Mouse (Mus musculus): Measurements from ENCODE around the gene Enpp5.

Enpp5 gene

GRCm38 (mm10) chr17:44078631-44079350 lies at the start of gene Enpp5:
Gene Enpp5 (plus strand): TSS chr17:44078813.
- DNase-seq: peak; percentile 86 to 91

GRCm38 (mm10) chr17:44029616-44030015 lies 49.0 kb upstream of the Enpp5 start:
- DNase-seq: no peak

GRCm38 (mm10) chr17:44030776-44031587 lies 47.6 kb upstream of the Enpp5 start:
- DNase-seq: peak in 1 of 2 experiments; percentile 3

DNA sequence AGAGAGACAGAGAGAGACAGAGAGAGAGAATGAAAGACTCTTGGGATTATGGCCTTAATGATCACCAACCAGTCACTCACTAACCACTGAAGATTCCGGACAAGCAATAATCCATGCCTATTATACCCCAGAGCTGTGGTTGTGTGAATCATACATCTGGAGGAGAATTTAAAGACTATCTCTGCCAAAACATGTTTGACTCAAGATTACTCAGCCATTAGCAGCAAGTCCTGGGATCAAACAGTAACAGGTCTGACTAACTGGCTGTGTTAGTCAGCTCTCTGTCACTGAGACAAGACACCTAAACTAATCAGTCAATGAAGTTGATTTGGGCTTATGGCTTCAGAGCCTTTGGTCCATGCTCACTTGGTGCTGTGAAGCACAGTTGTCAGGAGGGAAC lies 43.6 kb upstream of the Enpp5 start:
- no peak for DNase-seq

DNA sequence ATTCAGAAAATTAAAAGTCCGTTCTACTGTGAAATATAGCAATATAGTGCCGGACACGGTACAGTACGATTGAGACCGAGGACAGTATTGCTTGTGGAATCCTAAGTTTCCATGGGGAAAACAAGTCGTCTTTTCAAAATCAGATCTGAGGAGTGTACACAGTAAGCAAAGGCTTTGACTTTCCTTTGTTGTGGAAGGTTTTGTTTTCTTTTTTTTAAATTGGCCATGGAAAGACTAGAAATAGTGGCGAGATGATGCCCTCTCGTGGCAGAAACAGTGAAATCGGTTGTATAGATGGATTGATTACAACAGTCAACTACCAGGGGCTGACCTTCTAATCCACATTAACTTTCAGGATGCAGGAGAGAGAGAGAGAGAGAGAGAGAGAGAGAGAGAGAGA lies 40.0 kb upstream of the Enpp5 start:
- DNase-seq: peak; percentile 66 to 69

- DNase-seq: no peak
Measured at GRCm38 (mm10) chr17:44040449-44040848, 38.2 kb upstream of the Enpp5 start.

DNA sequence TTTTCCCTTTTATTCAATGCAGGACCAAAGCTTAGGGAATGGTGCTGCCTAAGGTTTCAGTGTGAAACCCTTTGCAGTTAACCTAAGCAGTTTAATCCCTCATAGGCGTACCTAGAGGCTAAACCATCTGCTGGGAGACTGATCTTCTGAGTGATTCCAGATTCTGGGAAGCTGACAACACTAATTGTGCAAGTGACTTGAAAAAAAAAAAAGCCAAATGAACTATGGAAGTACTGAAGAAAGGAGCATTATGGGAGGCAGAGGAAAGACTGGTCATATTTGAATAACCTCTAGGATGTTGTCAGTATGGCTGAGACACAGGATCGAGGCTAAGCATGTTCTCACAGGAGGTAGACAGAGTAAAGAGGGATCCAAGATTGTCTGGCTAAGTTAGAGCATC lies 36.3 kb upstream of the Enpp5 start:
- DNase-seq: no peak

DNA sequence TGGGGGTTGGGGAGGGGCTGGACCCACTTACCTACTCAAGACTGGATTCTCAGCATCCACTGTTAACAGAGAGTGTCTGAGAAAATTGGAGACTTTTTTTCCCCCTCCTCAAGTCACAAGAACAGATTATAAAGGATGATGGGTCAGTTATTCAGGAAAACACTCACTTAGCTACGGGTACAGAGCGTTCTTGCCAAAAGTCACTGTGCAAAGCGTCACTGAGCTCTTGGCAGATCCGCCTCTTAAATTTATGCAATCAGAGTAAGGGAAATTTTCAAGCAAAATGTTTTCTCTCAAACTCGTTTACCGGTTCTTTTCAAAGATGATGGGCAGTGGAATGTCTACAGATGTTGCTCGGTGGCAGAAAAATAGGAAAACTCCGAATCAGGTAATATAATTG lies 35.8 kb upstream of the Enpp5 start:
- no peak for DNase-seq

- no peak for DNase-seq
Measured at GRCm38 (mm10) chr17:44053427-44053826, 25.2 kb upstream of the Enpp5 start.

DNA sequence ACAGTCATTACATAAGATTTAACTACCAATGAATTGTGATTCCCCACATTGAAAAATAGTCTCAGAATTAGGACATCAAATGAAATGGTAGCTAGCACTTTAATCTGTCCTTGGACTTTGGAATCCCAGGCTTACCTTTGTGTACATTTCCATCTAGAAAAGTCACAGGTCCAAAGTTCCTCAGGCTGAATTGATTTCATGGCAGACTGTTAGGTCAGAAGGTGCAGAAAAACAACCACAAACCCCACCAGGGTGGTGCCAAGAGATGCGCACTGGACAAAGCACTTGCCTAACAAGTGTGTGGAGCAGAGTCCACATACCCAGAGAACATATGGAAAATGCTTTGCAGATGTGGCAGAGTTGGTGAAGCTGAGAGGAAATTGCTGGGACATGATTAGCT lies 21.5 kb upstream of the Enpp5 start:
- DNase-seq: no peak

DNA sequence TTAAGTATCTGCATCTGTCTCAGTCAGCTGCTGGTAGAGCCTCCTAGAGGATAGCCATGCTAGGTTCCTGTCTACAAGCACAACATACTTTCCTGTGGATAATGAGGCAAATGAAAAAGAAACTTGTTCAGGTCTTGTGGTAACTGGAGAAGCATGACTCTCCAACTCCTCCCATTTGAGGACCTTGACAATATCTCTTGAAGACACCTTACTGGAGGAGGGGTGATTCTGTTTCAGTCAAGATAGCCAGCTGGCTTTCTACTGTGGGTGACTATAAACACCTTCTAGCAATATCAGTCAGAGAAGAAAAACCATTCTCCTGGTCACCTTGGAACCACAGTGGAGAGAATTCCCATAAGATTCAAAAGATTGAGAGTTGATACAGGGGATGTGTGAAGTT lies 20.5 kb upstream of the Enpp5 start:
- no peak for DNase-seq

DNA sequence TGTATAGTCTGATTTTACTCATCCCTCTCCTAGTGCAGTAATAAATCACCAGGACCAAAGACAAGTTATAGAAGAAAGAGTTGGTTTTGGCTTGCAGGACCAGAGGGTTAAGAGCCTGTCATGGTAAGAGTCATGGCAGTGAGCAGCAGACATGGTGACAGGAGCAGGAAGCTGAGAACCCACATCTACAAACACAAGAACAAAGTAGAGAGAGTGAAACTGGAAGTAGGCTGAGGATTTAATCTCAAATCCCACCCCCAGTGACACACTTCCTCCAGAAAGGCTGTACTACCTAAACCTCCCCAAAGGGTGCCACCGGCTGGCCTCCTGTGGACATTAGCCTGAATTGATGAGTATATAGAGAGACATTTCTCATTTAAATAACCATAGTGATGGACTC lies 17.8 kb upstream of the Enpp5 start:
- no peak for DNase-seq

GRCm38 (mm10) chr17:44061289-44061890 lies 17.2 kb upstream of the Enpp5 start:
- DNase-seq: peak; percentile 13 to 46

DNA sequence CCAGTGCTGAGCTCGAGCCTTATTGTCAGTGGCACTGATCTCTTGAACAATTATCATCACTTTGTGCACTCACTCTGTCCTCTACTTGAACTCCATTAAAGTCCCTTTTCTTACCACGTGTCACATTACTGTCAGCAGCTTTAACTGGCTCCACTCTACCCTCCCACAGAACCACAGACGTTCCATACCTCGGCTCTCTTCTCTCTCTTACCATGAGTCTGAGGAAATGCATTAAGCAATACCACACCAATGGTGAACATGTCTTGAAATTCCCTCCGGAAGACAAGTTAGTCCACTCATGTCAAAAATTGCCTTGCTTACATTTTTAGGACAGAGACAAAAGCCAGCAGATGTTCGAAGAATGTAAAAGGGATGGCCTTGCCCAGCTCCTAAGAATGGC lies 9.7 kb upstream of the Enpp5 start:
- DNase-seq: no peak

DNA sequence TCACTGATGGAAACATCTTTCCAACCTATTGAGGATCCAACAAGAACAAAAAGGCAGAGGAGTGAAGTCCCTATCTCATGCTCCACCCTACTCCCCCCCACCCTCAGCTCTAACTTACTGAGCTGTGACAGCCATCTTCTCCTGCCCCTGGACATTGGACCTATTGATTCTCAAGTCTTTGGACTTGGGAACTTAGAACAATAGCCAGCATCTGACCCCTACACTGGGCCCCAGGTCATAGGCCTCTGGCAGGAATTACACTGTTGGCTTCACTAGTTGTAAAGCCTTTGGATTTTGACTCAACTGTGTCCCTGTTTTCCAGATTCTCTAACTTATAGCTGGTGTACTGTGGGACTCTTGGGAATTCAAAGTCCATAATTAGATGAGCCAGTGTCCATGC lies 6.9 kb upstream of the Enpp5 start:
- no peak for DNase-seq

GRCm38 (mm10) chr17:44075601-44076000 lies 3.0 kb upstream of the Enpp5 start:
- no peak for DNase-seq

- DNase-seq: peak; percentile 21 to 45
Measured at GRCm38 (mm10) chr17:44076051-44076680, 2.4 kb upstream of the Enpp5 start.

GRCm38 (mm10) chr17:44077146-44077842 lies 1.3 kb upstream of the Enpp5 start:
- DNase-seq: no peak

- DNase-seq: no peak
Measured at GRCm38 (mm10) chr17:44077843-44078160, 811 bp upstream of the Enpp5 start.

DNA sequence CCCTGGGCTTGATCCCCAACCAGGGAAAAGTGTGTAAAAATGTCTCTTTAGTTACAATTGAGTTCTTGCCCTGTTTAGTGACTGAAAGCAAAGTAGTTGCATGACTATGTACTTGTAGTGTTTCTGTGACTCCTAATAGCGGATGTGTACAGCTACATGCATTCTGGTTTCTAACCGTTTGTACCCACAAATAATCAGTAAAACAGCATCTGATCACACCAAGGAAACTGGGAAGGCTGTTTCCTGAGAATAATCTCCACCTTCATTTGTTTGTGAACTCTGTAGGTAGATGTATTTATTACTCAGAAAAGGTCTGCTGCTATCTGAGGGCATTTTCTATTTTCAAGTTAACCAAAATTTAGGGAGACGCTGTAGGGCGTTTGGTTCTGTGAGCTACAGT lies 4.5 kb downstream of the Enpp5 start:
- no peak for DNase-seq

DNA sequence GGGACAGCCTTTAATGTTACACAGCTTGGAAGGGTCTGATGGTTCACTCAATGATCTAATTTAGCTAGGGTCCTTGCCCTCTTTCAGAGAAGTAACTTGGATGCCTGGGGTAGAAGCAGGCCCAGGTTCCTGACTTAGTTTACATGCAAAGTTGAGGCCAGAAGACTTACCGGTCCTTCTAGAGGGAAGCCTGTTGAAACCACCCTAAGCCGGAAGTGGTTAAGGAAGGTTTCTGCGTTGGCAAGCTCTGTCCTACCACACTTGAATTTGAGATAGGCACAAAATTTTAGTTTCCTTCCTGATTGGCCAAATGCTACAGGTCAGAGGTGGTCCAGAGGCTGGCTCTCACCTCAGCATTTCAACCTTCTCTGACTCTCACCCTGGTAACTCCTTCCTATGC lies 9.6 kb downstream of the Enpp5 start:
- no peak for DNase-seq

DNA sequence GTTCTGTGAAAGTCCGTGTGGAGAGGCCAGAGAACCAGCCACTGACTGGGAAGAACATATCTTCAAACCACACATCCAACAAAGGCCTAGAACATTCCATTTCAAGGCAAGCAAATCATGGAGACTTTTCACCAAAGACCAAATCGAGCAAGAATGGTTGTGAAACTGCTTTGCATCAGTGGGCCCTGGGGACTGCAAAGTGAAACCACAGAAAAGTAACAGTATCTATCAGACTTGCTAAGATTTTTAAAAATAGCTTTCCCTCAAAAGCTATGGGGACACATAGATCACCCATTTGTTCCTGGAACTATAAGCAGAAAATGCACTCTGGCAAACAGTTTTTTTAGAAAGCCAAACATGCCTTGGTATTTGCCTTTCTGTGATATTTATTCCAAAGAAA lies 12.3 kb downstream of the Enpp5 start:
- DNase-seq: no peak

GRCm38 (mm10) chr17:44091512-44091911 lies 12.9 kb downstream of the Enpp5 start:
- no peak for DNase-seq
